Mouse (Mus musculus): Measurements from ENCODE around the gene Arhgef26.

- no peak for TF ChIP-seq CTCF (IDR thresholded peaks at IDR 0.05; ENCODE audit: low read depth, low read length)
- TF ChIP-seq POLR2A (IDR thresholded peaks at IDR 0.05; ENCODE audit: extremely low read depth, insufficient read depth, low read length) = no peak
Measured at GRCm38 (mm10) chr3:62412704-62413103, 74.6 kb downstream of the Arhgef26 start.

Data from liver, adult 2 months (tissue).